Mouse (Mus musculus) liver, embryonic 14.5 days (tissue): ENCODE results near the gene Apoc1. TPM values are rescaled to one million over a fixed set of nuclear protein-coding genes. Genes with fewer than 3 reads are reported as not detected.

Source experiments
- ATAC-seq: fragments of 200-750 bp; cut with Nextera tagmentation; 2 replicates; pipeline ENCODE4 v1.8.0; 2017; ENCODE audit warnings: moderate number of reproducible peaks, mild to moderate bottlenecking, moderate library complexity; ENCODE audit not compliant: insufficient read depth
- DNase-seq, 3 experiments: peaks; one replicate each; pipeline ENCODE4 v3.0.0-alpha.2; 2012 to 2013; ENCODE audit warnings: low read depth in 3 of 3, low spot score in 3 of 3
- H3K27ac ChIP-seq: fragments of 300-500 bp; sonication (generic); 2 replicates; pipeline ENCODE4 v1.5.1; 2014; ENCODE audit warnings: moderate library complexity, mild to moderate bottlenecking, control low read depth, inconsistent platforms
- H3K27me3 ChIP-seq: fragments of 300-500 bp; sonication (generic); 2 replicates; pipeline ENCODE4 v1.6.1; 2014; ENCODE audit warnings: mild to moderate bottlenecking, low read length, moderate library complexity; ENCODE audit not compliant: control insufficient read depth, insufficient read depth
- H3K36me3 ChIP-seq: fragments of 300-500 bp; sonication (generic); replicated peaks from 2 replicates; pipeline ENCODE4 v1.6.1; 2014; ENCODE audit warnings: low read depth; ENCODE audit not compliant: control insufficient read depth, insufficient read depth
- H3K4me1 ChIP-seq, 2 experiments: fragments of 200-500 bp in 1 of 2; fragments of 300-500 bp in 1 of 2; sonication (generic) in 1 of 2; replicated peaks; 2 replicates each; pipeline ENCODE4 v1.6.1; 2012 to 2014; ENCODE audit warnings: antibody characterized with exemption in 1 of 2, inconsistent platforms in 1 of 2, low read length in 1 of 2; ENCODE audit not compliant: control insufficient read depth in 2 of 2, insufficient read depth in 2 of 2
- H3K4me2 ChIP-seq: fragments of 300-500 bp; sonication (generic); 2 replicates; pipeline ENCODE4 v1.6.1; 2014; ENCODE audit warnings: low read depth, mild to moderate bottlenecking, control low read depth, moderate library complexity
- H3K4me3 ChIP-seq, 2 experiments: fragments of 200-500 bp in 1 of 2; fragments of 300-500 bp in 1 of 2; sonication (generic) in 1 of 2; 2 replicates each; pipeline ENCODE4 v1.5.1; 2012 to 2014; ENCODE audit warnings: low read depth in 2 of 2, low read length in 2 of 2, mild to moderate bottlenecking in 2 of 2, control low read depth in 1 of 2, inconsistent platforms in 1 of 2, moderate library complexity in 1 of 2; ENCODE audit not compliant: insufficient read depth in 1 of 2
- H3K9ac ChIP-seq: fragments of 300-500 bp; sonication (generic); replicated peaks from 2 replicates; pipeline ENCODE4 v1.6.1; 2014; ENCODE audit warnings: mild to moderate bottlenecking, control low read depth, moderate library complexity
- H3K9me3 ChIP-seq: fragments of 300-500 bp; sonication (generic); 2 replicates; pipeline ENCODE4 v1.6.1; 2016; ENCODE audit warnings: low read length, mixed read lengths; ENCODE audit not compliant: control insufficient read depth
- CTCF ChIP-seq: IDR thresholded peaks from 2 replicates; pipeline ENCODE4 v1.5.1; 2016; ENCODE audit warnings: antibody characterized with exemption, low read depth, control low read depth
- EP300 ChIP-seq: IDR thresholded peaks from 2 replicates; pipeline ENCODE4 v1.6.1; 2016; ENCODE audit warnings: antibody characterized with exemption, low read depth
- whole genome bisulfite sequencing: fragments of 180-500 bp; shearing (Covaris S2); extraction: QIAGEN DNeasy Blood & Tissue Kit; methylation state at CpG from one replicate; pipeline ENCODE4 v1.1.7; 2014; ENCODE audit not compliant: insufficient replicate concordance; 5-methylcytosine and 5-hydroxymethylcytosine counted together
- polyA plus RNA-seq, 2 experiments: library from polyadenylated mRNA; depleted of rRNA in 1 of 2; stranded (reverse) in 1 of 2; unstranded in 1 of 2; fragments of >200 nt; fragmentation: Nextera tagmentation in 1 of 2; extraction: Ambion mirVana in 1 of 2; gene quantifications; 2 replicates each; pipeline versions ENCODE4 v1.2.1 to v1.2.3; 2012 to 2014

Gene Apoc1
- polyA plus RNA-seq, 2 experiments, result 204 to 390 TPM

- no peaks in the 10 kb centered on the region for H3K36me3 ChIP-seq
- H3K27me3 ChIP-seq, result no peaks in the 10 kb centered on the region
- WGBS, result 57% methylated on average over 14 of the region's 14 CpGs
- H3K27ac ChIP-seq, result no peak overlapping the region
- peaks cover 0 to 11% of the 10 kb centered on the region in 2 experiments; a peak in 2 of 4 replicates for H3K4me1 ChIP-seq
- TF ChIP-seq CTCF (no peak), EP300 (no peak)
- no peak overlapping the region for H3K4me2 ChIP-seq
- ATAC-seq, result no peak
- H3K9me3 ChIP-seq, result no peaks in the 10 kb centered on the region
- no peak overlapping the region for H3K4me3 ChIP-seq
- H3K9ac ChIP-seq, result no peak overlapping the region
- no peak for DNase-seq
Observed at GRCm38 (mm10) chr7:19673083-19673699, 19.3 kb downstream of the Apoc1 start.

DNA sequence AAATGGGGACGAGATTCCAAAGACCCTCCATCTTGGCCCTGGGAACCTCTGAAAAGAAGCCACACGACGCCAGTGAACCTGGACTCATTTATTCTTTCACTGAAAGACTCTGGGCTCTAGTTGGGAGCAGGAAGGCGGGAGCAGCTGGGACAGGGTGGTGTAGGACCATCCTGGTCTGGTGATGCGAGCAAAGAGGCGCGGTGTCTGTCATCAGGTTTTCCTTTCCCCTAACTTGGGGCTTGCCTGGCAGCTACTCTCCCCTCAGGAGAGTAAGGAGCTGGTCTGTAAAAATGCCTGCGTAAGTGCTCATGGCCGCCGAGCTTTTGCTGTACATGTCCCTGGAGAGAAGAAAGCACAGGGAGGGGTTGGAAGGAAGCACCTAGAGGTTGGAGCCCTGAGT lies 20.9 kb downstream of the Apoc1 start:
- H3K27me3 ChIP-seq, result no peaks in the 10 kb centered on the region
- 70% methylated on average over 10 of the region's 10 CpGs for WGBS
- no peaks in the 10 kb centered on the region for H3K9me3 ChIP-seq
- peaks cover 0 to 7% of the 10 kb centered on the region in 2 experiments; a peak in 2 of 4 replicates for H3K4me1 ChIP-seq
- ATAC-seq, result no peak
- H3K27ac ChIP-seq, result no peak overlapping the region
- no peak overlapping the region for H3K4me3 ChIP-seq
- TF ChIP-seq EP300 (no peak), CTCF (no peak)
- no peaks in the 10 kb centered on the region for H3K36me3 ChIP-seq
- DNase-seq, result no peak
- H3K4me2 ChIP-seq, result no peak overlapping the region
- H3K9ac ChIP-seq, result no peak overlapping the region

- DNase-seq (peak; percentile 77 to 84 (median 79)), ATAC-seq (peak; percentile 45)
- no peak overlapping the region for H3K4me3 ChIP-seq
- H3K27me3 ChIP-seq, result no peaks in the 10 kb centered on the region
- no peak overlapping the region for H3K9ac ChIP-seq
- H3K4me1 ChIP-seq, result peaks cover 7 to 11% of the 10 kb centered on the region in 2 experiments
- TF ChIP-seq CTCF (peak; percentile 98), EP300 (no peak)
- 5% methylated on average over 10 of the region's 10 CpGs for WGBS
- no peaks in the 10 kb centered on the region for H3K9me3 ChIP-seq
- no peak overlapping the region; the same call in 1 of the 2 replicates for H3K27ac ChIP-seq
- no peaks in the 10 kb centered on the region for H3K36me3 ChIP-seq
- peak overlapping the region; percentile 43 for H3K4me2 ChIP-seq
Observed at GRCm38 (mm10) chr7:19668947-19669721, 23.3 kb downstream of the Apoc1 start.

- WGBS, result 66% methylated on average over 2 of the region's 2 CpGs
- Histone ChIP-seq H3K27ac (no peak overlapping the region), H3K4me1 (peaks cover 14 to 19% of the 10 kb centered on the region in 2 experiments), H3K36me3 (peaks cover 2% of the 10 kb centered on the region; the same call in 1 of the 2 replicates), H3K4me3 (no peak overlapping the region), H3K9me3 (no peaks in the 10 kb centered on the region), H3K9ac (no peak overlapping the region), H3K4me2 (no peak overlapping the region), H3K27me3 (no peaks in the 10 kb centered on the region)
- DNase-seq (no peak), ATAC-seq (no peak)
- TF ChIP-seq CTCF, result no peak
- TF ChIP-seq EP300, result no peak
Observed at GRCm38 (mm10) chr7:19667434-19667833, 25.0 kb downstream of the Apoc1 start.

DNA sequence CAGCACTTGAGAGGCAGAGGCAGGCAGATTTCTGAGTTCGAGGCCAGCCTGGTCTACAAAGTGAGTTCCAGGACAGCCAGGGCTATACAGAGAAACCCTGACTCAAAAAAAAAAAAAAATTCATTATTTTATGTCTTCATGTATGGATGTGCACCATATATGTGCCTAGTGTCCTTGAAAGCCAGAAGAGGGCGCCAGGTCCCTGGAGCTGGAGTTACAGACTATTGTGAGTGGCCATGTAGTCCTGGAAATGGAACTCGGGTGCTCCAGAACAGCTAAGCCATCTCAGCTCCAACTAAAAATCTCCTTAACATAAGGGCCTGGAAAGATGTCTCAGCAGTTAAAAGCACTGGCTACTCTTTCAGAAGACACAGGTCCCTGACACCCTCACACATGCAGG lies 25.7 kb downstream of the Apoc1 start:
- Histone ChIP-seq H3K9me3 (no peaks in the 10 kb centered on the region), H3K27me3 (no peaks in the 10 kb centered on the region), H3K9ac (no peak overlapping the region), H3K4me1 (peaks cover 14 to 19% of the 10 kb centered on the region in 2 experiments), H3K4me2 (no peak overlapping the region), H3K36me3 (peaks cover 5% of the 10 kb centered on the region), H3K4me3 (no peak overlapping the region), H3K27ac (no peak overlapping the region)
- no peak for ATAC-seq
- peak; percentile 52 for TF ChIP-seq CTCF
- TF ChIP-seq EP300, result no peak
- 53% methylated on average over 3 of the region's 3 CpGs for WGBS
- DNase-seq, result no peak
